Mouse (Mus musculus): ENCODE results near the gene Ubl3. TPM values are rescaled to one million over a fixed set of nuclear protein-coding genes. Genes with fewer than 3 reads are reported as not detected.
A peak's percentile ranks its signal among the peaks of the same experiment; 100 is the strongest.

Ubl3 gene
- polyA plus RNA-seq, 1 experiment = 45.3 TPM

DNA sequence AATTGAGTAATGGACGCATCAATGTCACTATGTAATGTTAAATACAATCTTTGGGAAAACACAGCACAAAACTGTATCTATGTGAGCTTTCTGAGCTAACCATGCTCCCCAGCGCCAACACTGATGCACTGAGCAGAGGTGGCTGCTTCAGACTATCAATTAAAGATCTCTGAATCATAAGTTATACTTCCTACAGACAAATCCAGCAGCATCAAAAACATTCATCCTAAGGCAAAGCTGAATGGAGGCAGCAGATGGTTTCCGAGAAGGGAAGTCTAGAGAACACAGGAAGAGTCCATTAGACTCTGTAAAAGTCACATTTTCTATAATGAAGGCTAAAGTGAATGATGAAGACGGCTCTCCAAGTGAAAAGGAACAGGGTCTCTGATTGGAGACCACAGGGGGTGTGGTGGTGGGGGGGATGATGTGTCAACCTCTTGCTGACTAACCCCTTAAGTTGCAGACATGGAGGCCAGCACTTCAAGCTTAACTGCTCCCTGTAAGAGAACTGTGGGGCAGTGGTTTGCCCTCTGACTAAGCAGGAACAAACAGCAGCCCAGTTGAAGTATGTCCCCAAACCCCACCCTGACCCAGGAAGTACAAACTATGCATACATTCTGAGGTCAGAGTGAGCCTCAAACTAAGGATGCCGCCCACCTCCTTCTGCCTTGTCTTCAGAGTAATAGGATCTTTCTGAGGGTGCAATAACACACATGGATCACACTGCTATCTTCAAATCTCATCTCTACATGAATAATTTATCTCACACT lies 29.2 kb downstream of the Ubl3 start:
- H3K36me3 ChIP-seq (ENCODE audit: control insufficient read depth, insufficient read depth, low read length) = no peaks in the 10 kb centered on the region

DNA sequence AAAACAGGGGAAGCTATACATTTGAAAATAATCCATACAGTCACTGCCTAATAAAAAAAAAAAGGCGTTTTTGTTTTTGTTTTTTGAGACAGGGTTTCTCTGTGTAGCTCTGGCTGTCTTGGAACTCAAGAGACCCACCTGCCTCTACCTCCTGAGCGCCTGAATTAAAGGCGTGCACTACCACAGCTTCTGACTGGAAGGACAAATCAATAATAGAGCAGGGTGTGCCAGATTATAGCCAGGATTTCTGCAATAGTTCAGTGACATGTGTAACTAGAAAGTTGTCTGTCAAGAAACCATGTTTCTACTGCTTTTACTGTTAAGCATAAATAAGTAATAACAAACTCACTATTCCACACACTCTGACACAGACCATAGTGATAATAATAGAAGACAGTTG lies 30.2 kb downstream of the Ubl3 start:
- Histone ChIP-seq H3K27me3 (ENCODE audit: control insufficient read depth, insufficient read depth, low read length) (no peaks in the 10 kb centered on the region), H3K4me1 (replicated peaks; ENCODE audit: control insufficient read depth, insufficient read depth, low read length) (no peaks in the 10 kb centered on the region), H3K4me3 (ENCODE audit: control insufficient read depth, insufficient read depth, low read length) (no peak overlapping the region), H3K27ac (ENCODE audit: control insufficient read depth, insufficient read depth, low read length) (no peak overlapping the region), H3K36me3 (ENCODE audit: control insufficient read depth, insufficient read depth, low read length) (no peaks in the 10 kb centered on the region)
- WGBS = 92% methylated on average over 3 of the region's 3 CpGs
- DNase-seq = no peak
- no peak for TF ChIP-seq CTCF (IDR thresholded peaks at IDR 0.05; ENCODE audit: borderline replicate concordance, control insufficient read depth, extremely low read depth, insufficient read depth, low read length, poor library complexity)
- no peak for TF ChIP-seq POLR2A (IDR thresholded peaks at IDR 0.05; ENCODE audit: control insufficient read depth, extremely low read depth, insufficient read depth, low read length, poor library complexity)

More for the DNA sequence above, 29.2 kb downstream of the Ubl3 start:
- WGBS = 92% methylated on average over 5 of the region's 5 CpGs
- Histone ChIP-seq H3K4me1 (replicated peaks; ENCODE audit: control insufficient read depth, insufficient read depth, low read length) (no peaks in the 10 kb centered on the region), H3K27ac (ENCODE audit: control insufficient read depth, insufficient read depth, low read length) (no peak overlapping the region), H3K27me3 (ENCODE audit: control insufficient read depth, insufficient read depth, low read length) (no peaks in the 10 kb centered on the region), H3K4me3 (ENCODE audit: control insufficient read depth, insufficient read depth, low read length) (no peak overlapping the region)
- TF ChIP-seq CTCF (IDR thresholded peaks at IDR 0.05; ENCODE audit: borderline replicate concordance, control insufficient read depth, extremely low read depth, insufficient read depth, low read length, poor library complexity) (no peak), POLR2A (IDR thresholded peaks at IDR 0.05; ENCODE audit: control insufficient read depth, extremely low read depth, insufficient read depth, low read length, poor library complexity) (no peak)
- DNase-seq = no peak

DNA sequence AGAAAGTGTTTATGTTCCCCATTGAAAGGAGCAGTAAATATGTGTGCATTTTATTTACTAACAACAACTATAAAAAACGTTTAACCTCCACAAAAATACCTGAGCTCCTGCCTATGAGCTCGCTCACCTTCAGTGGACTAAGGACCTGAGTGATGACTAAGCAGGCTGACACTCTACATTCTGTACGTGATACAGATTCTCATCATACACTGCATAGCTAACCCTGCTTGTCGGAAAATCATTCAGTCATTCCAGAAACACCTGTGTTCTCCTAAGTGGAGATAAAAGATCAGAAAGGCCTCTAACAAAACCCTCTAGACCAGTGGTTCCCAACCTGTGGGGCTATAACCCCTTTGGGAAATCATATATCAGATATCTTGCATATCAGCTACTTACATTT lies 35.1 kb downstream of the Ubl3 start:
- Histone ChIP-seq H3K27me3 (ENCODE audit: control insufficient read depth, insufficient read depth, low read length) (no peaks in the 10 kb centered on the region), H3K27ac (ENCODE audit: control insufficient read depth, insufficient read depth, low read length) (no peak overlapping the region), H3K4me1 (replicated peaks; ENCODE audit: control insufficient read depth, insufficient read depth, low read length) (no peaks in the 10 kb centered on the region), H3K36me3 (ENCODE audit: control insufficient read depth, insufficient read depth, low read length) (no peaks in the 10 kb centered on the region), H3K4me3 (ENCODE audit: control insufficient read depth, insufficient read depth, low read length) (no peak overlapping the region)
- TF ChIP-seq CTCF (IDR thresholded peaks at IDR 0.05; ENCODE audit: borderline replicate concordance, control insufficient read depth, extremely low read depth, insufficient read depth, low read length, poor library complexity) = no peak
- no peak for TF ChIP-seq POLR2A (IDR thresholded peaks at IDR 0.05; ENCODE audit: control insufficient read depth, extremely low read depth, insufficient read depth, low read length, poor library complexity)
- WGBS = 94% methylated on average over 4 of the region's 4 CpGs
- no peak for DNase-seq

DNA sequence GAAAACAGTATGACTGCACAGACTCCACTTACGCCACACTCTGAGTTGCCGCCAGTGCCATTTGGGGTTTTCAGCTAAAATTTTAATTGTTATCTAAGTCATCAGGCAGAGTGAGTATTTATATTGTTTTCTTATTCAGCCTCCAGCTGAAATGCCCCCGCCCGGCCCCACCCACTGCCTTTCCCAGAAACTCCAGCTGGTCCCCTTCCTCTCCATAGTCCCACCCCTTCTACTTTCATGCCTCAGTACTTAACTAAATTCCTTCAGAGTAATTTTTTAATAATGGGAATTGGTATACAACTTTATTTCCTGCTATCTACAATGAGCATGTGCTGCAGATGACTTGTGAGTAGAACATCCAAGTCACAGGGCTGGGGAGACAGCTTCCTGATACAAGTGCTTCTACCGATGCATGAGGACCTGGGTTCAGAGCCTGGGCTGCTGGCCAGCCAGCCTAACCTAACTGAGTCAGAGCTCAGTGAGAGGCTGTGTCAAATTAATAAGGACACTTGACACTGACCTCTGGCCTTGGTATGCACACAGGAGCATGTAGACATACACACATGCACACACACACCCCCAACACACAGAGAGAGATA lies 40.4 kb downstream of the Ubl3 start:
- DNase-seq = no peak
- WGBS = 94% methylated on average over 5 of the region's 5 CpGs
- Histone ChIP-seq H3K27ac (ENCODE audit: control insufficient read depth, insufficient read depth, low read length) (no peak overlapping the region), H3K27me3 (ENCODE audit: control insufficient read depth, insufficient read depth, low read length) (no peaks in the 10 kb centered on the region), H3K4me1 (replicated peaks; ENCODE audit: control insufficient read depth, insufficient read depth, low read length) (peaks cover 5% of the 10 kb centered on the region), H3K36me3 (ENCODE audit: control insufficient read depth, insufficient read depth, low read length) (peaks cover 6% of the 10 kb centered on the region; the same call in 1 of the 2 replicates), H3K4me3 (ENCODE audit: control insufficient read depth, insufficient read depth, low read length) (no peak overlapping the region)
- no peak for TF ChIP-seq POLR2A (IDR thresholded peaks at IDR 0.05; ENCODE audit: control insufficient read depth, extremely low read depth, insufficient read depth, low read length, poor library complexity)
- TF ChIP-seq CTCF (IDR thresholded peaks at IDR 0.05; ENCODE audit: borderline replicate concordance, control insufficient read depth, extremely low read depth, insufficient read depth, low read length, poor library complexity) = no peak

DNA sequence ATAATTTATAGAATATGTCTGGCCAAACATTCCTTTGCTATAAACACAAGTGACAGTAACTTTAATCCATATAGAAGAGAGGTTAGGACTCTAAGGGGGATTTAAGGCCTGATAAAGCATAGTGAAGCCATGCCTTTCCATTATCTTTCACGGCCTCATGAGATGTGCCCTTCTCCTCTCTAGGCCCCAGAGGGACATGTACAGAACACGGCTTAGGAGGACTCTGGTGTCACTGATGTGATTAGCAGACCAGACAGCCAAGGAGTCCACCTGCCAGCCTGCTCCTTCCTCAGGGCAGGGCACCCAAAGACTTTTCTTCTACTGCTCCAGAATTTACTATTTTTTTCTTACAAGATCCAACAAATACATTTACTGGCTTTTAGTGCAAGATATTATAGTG lies 42.3 kb downstream of the Ubl3 start:
- Histone ChIP-seq H3K4me1 (replicated peaks; ENCODE audit: control insufficient read depth, insufficient read depth, low read length) (peaks cover 5% of the 10 kb centered on the region), H3K27ac (ENCODE audit: control insufficient read depth, insufficient read depth, low read length) (no peak overlapping the region), H3K27me3 (ENCODE audit: control insufficient read depth, insufficient read depth, low read length) (no peaks in the 10 kb centered on the region), H3K36me3 (ENCODE audit: control insufficient read depth, insufficient read depth, low read length) (peaks cover 18% of the 10 kb centered on the region), H3K4me3 (ENCODE audit: control insufficient read depth, insufficient read depth, low read length) (no peak overlapping the region)
- DNase-seq = no peak
- no peak for TF ChIP-seq CTCF (IDR thresholded peaks at IDR 0.05; ENCODE audit: borderline replicate concordance, control insufficient read depth, extremely low read depth, insufficient read depth, low read length, poor library complexity)
- no peak for TF ChIP-seq POLR2A (IDR thresholded peaks at IDR 0.05; ENCODE audit: control insufficient read depth, extremely low read depth, insufficient read depth, low read length, poor library complexity)
- WGBS = 90% methylated on average over 2 of the region's 2 CpGs

DNA sequence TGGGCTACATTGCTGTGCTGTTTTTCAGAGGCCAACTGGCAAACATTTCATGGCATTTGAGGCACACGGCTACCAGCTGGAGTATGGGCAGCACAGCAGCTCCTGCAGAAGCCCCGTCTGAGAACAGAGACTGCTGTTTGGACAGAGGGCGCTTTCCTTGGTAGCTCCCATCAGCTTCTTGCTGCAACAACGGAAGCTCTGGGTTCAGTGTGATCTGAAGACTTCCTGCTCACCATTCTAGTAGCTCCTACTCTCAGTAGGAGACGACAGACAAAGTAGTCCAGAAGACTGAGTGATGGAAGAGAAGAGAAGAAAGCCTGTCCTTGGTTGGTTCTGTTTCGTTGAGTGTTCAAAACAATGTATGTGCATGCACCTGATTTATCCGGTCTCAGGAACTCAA lies 42.9 kb downstream of the Ubl3 start:
- Histone ChIP-seq H3K4me1 (replicated peaks; ENCODE audit: control insufficient read depth, insufficient read depth, low read length) (peaks cover 5% of the 10 kb centered on the region), H3K4me3 (ENCODE audit: control insufficient read depth, insufficient read depth, low read length) (no peak overlapping the region), H3K36me3 (ENCODE audit: control insufficient read depth, insufficient read depth, low read length) (peaks cover 20% of the 10 kb centered on the region), H3K27me3 (ENCODE audit: control insufficient read depth, insufficient read depth, low read length) (no peaks in the 10 kb centered on the region), H3K27ac (ENCODE audit: control insufficient read depth, insufficient read depth, low read length) (peak overlapping the region; percentile 25)
- WGBS = 24% methylated on average over 7 of the region's 7 CpGs
- DNase-seq = no peak
- no peak for TF ChIP-seq POLR2A (IDR thresholded peaks at IDR 0.05; ENCODE audit: control insufficient read depth, extremely low read depth, insufficient read depth, low read length, poor library complexity)
- TF ChIP-seq CTCF (IDR thresholded peaks at IDR 0.05; ENCODE audit: borderline replicate concordance, control insufficient read depth, extremely low read depth, insufficient read depth, low read length, poor library complexity) = no peak

Data from thymus, adult 2 months (tissue).